Mouse (Mus musculus) CH12.LX (cell line): ENCODE measurements around the gene Arhgef7.
A peak's percentile ranks its signal among the peaks of the same experiment; 100 is the strongest.

ENCODE experiments used
- BHLHE40 ChIP-seq: IDR thresholded peaks from 2 replicates; pipeline ENCODE4 v1.6.1; 2011; ENCODE audit warnings: mild to moderate bottlenecking, low read depth, low read length, improper control_type of control experiment
- CTCF ChIP-seq, 2 experiments: IDR thresholded peaks in 1 of 2; conservative IDR thresholded peaks in 1 of 2; 2 replicates each; pipeline ENCODE4 v1.5.1; 2011 to 2012; ENCODE audit warnings: low read depth in 2 of 2, low read length in 2 of 2, improper control_type of control experiment in 1 of 2, inconsistent platforms in 1 of 2, mild to moderate bottlenecking in 1 of 2, moderate library complexity in 1 of 2
- E2F4 ChIP-seq: IDR thresholded peaks from 2 replicates; pipeline ENCODE4 v1.6.1; 2011; ENCODE audit warnings: low read depth, low read length, improper control_type of control experiment; ENCODE audit not compliant: insufficient replicate concordance
- ETS1 ChIP-seq: conservative IDR thresholded peaks from 2 replicates; pipeline ENCODE4 v1.6.1; 2012; ENCODE audit warnings: low read depth, mild to moderate bottlenecking, inconsistent platforms, low read length, improper control_type of control experiment, moderate library complexity
- HCFC1 ChIP-seq: IDR thresholded peaks from 2 replicates; pipeline ENCODE4 v1.6.1; 2012; ENCODE audit warnings: low read depth, mild to moderate bottlenecking, inconsistent platforms, low read length, improper control_type of control experiment
- MAX ChIP-seq: IDR thresholded peaks from 2 replicates; pipeline ENCODE4 v1.6.1; 2011; ENCODE audit warnings: low read length, improper control_type of control experiment
- MAZ ChIP-seq: IDR thresholded peaks from 2 replicates; pipeline ENCODE4 v1.6.1; 2012; ENCODE audit warnings: low read depth, mild to moderate bottlenecking, inconsistent platforms, low read length, improper control_type of control experiment, moderate library complexity
- POLR2A ChIP-seq: IDR thresholded peaks from 2 replicates; pipeline ENCODE4 v1.6.1; 2011; ENCODE audit warnings: low read depth, mild to moderate bottlenecking, improper control_type of control experiment, low read length
- SIN3A ChIP-seq: IDR thresholded peaks from 2 replicates; pipeline ENCODE4 v1.6.1; 2012; ENCODE audit warnings: low read length, improper control_type of control experiment, inconsistent platforms
- USF2 ChIP-seq: conservative IDR thresholded peaks from 2 replicates; pipeline ENCODE4 v1.6.1; 2011; ENCODE audit warnings: low read depth, low read length, improper control_type of control experiment
- ZC3H11A ChIP-seq: IDR thresholded peaks from 2 replicates; pipeline ENCODE4 v1.6.1; 2012; ENCODE audit warnings: low read depth, mild to moderate bottlenecking, inconsistent platforms, low read length, improper control_type of control experiment
- ZNF384 ChIP-seq: IDR thresholded peaks from 2 replicates; pipeline ENCODE4 v1.6.1; 2012; ENCODE audit warnings: low read depth, low read length, improper control_type of control experiment, inconsistent platforms

- TF ChIP-seq CTCF (conservative IDR thresholded peaks at IDR 0.05 in 1 of 2, IDR thresholded peaks at IDR 0.05 in 1 of 2; ENCODE audit: low read depth in 2 of 2, low read length in 2 of 2), result peak; percentile 86 to 96
- no peak for TF ChIP-seq POLR2A
- TF ChIP-seq MAX, result no peak
- TF ChIP-seq SIN3A, result 0 out of 2 replicates have a peak, but pooled peaks have one; percentile 33
- peak; percentile 53 for TF ChIP-seq ZC3H11A
- TF ChIP-seq USF2, result no peak
- TF ChIP-seq E2F4, result no peak
- TF ChIP-seq BHLHE40, result 0 out of 2 replicates have a peak, but pooled peaks have one; percentile 12
- no peak for TF ChIP-seq ZNF384
- TF ChIP-seq ETS1, result no peak
- TF ChIP-seq MAZ, result no peak
- TF ChIP-seq HCFC1, result no peak
Observed at GRCm38 (mm10) chr8:11700060-11701032, 27.2 kb upstream of the Arhgef7 start.
